Comparison of ENCODE assay signal across 35 mouse cellular contexts in genomic region chr2:140690906-140691305, GRCm38 (mm10).
"Had no signal": no experiment of that assay in that cellular context is flagged by ENCODE, and none has a peak within 500 bp of the region (broad histone marks: within the 10 kb centered on the region; RNA-seq: fewer than 3 reads in every experiment).

No protein-coding gene starts in this region.

- H3K9me3 ChIP-seq: heart, embryonic 10.5 days; heart, embryonic 12.5 days; heart, embryonic 13.5 days; heart, embryonic 15.5 days; hindbrain, embryonic 10.5 days; hindbrain, embryonic 12.5 days; hindbrain, embryonic 13.5 days; hindbrain, embryonic 15.5 days; intestine, embryonic 15.5 days; kidney, embryonic 15.5 days had no signal

- H3K27me3 ChIP-seq: heart, embryonic 12.5 days; heart, embryonic 13.5 days; heart, embryonic 15.5 days; hindbrain, embryonic 12.5 days; hindbrain, embryonic 13.5 days; hindbrain, embryonic 15.5 days; intestine, embryonic 15.5 days; kidney, embryonic 15.5 days had no signal

- H3K4me3 ChIP-seq: heart, embryonic 10.5 days; heart, embryonic 12.5 days; heart, embryonic 13.5 days; heart, embryonic 15.5 days; hindbrain, embryonic 10.5 days; hindbrain, embryonic 12.5 days; hindbrain, embryonic 13.5 days; hindbrain, embryonic 15.5 days; intestine, embryonic 15.5 days; kidney, embryonic 15.5 days; layer of hippocampus, adult 2 months had no signal

- H3K4me1 ChIP-seq: heart, embryonic 10.5 days; heart, embryonic 12.5 days; heart, embryonic 13.5 days; heart, embryonic 15.5 days; hindbrain, embryonic 10.5 days; hindbrain, embryonic 12.5 days; hindbrain, embryonic 13.5 days; hindbrain, embryonic 15.5 days; intestine, embryonic 15.5 days; kidney, embryonic 15.5 days had no signal

- H3K27ac ChIP-seq: heart, embryonic 10.5 days; heart, embryonic 13.5 days; heart, embryonic 15.5 days; hindbrain, embryonic 10.5 days; hindbrain, embryonic 12.5 days; hindbrain, embryonic 13.5 days; hindbrain, embryonic 14.5 days; hindbrain, embryonic 15.5 days; hindbrain, postnatal 0 days; intestine, embryonic 15.5 days; kidney, embryonic 15.5 days; kidney, postnatal 0 days; layer of hippocampus, adult 2 months had no signal

- H3K9ac ChIP-seq: heart, embryonic 12.5 days; heart, embryonic 13.5 days; heart, embryonic 15.5 days; hindbrain, embryonic 12.5 days; hindbrain, embryonic 13.5 days; hindbrain, embryonic 14.5 days; hindbrain, embryonic 15.5 days; intestine, embryonic 15.5 days; kidney, embryonic 15.5 days had no signal

- ATAC-seq: hindbrain, embryonic 16.5 days; hindbrain, postnatal 0 days; inflammation-experienced regulatory T-cells, adult 6 months; intestine, embryonic 15.5 days; intestine, embryonic 16.5 days; intestine, postnatal 0 days had no signal

- H3K36me3 ChIP-seq: heart, embryonic 10.5 days; heart, embryonic 12.5 days; heart, embryonic 13.5 days; heart, embryonic 15.5 days; hindbrain, embryonic 10.5 days; hindbrain, embryonic 12.5 days; hindbrain, embryonic 13.5 days; hindbrain, embryonic 15.5 days; intestine, embryonic 15.5 days; kidney, embryonic 15.5 days had no signal

- DNase-seq: heart, postnatal 10 days; heart, postnatal 14 days; heart, postnatal 36 days; heart, postnatal 4 days; kidney, adult 11 months; kidney, adult 18-20 months; kidney, adult 2 months; kidney, adult 8-10 months; kidney, adult 9 months; kidney, postnatal 10 days; kidney, postnatal 14 days; kidney, postnatal 25 days; kidney, postnatal 36 days; kidney, postnatal 4 days; layer of hippocampus, adult 9-11 months; layer of hippocampus, postnatal 36 days had no signal

- H3K4me2 ChIP-seq: heart, embryonic 11.5 days; heart, embryonic 12.5 days; heart, embryonic 13.5 days; heart, embryonic 15.5 days; hindbrain, embryonic 12.5 days; hindbrain, embryonic 13.5 days; hindbrain, embryonic 14.5 days; hindbrain, embryonic 15.5 days; intestine, embryonic 15.5 days; kidney, embryonic 15.5 days had no signal
